Mouse (Mus musculus) liver, embryonic 12.5 days (tissue): Measurements from ENCODE around the gene Gm10271. TPM values are rescaled to one million over a fixed set of nuclear protein-coding genes. Genes with fewer than 3 reads are reported as not detected.

Source experiments
- ATAC-seq: fragments of 200-750 bp; cut with Nextera tagmentation; 2 replicates; pipeline ENCODE4 v1.8.0; 2017; ENCODE audit warnings: moderate number of reproducible peaks, mild to moderate bottlenecking, moderate library complexity
- H3K27ac ChIP-seq: fragments of 300-500 bp; sonication (generic); 2 replicates; pipeline ENCODE4 v1.5.1; 2016; ENCODE audit warnings: mild to moderate bottlenecking
- H3K27me3 ChIP-seq: fragments of 300-500 bp; sonication (generic); replicated peaks from 2 replicates; pipeline ENCODE4 v1.6.1; 2016; ENCODE audit warnings: mild to moderate bottlenecking, moderate library complexity
- H3K36me3 ChIP-seq: fragments of 300-500 bp; sonication (generic); 2 replicates; pipeline ENCODE4 v1.6.1; 2016; ENCODE audit warnings: mild to moderate bottlenecking, moderate library complexity
- H3K4me1 ChIP-seq: fragments of 300-500 bp; sonication (generic); 2 replicates; pipeline ENCODE4 v1.6.1; 2016
- H3K4me2 ChIP-seq: fragments of 300-500 bp; sonication (generic); 2 replicates; pipeline ENCODE4 v1.6.1; 2016; ENCODE audit warnings: mild to moderate bottlenecking, moderate library complexity
- H3K4me3 ChIP-seq: fragments of 300-500 bp; sonication (generic); 2 replicates; pipeline ENCODE4 v1.5.1; 2016; ENCODE audit warnings: mild to moderate bottlenecking, moderate library complexity
- H3K9ac ChIP-seq: fragments of 300-500 bp; sonication (generic); 2 replicates; pipeline ENCODE4 v1.6.1; 2016; ENCODE audit warnings: mild to moderate bottlenecking, moderate library complexity
- H3K9me3 ChIP-seq: fragments of 300-500 bp; sonication (generic); replicated peaks from 2 replicates; pipeline ENCODE4 v1.6.1; 2016; ENCODE audit warnings: mild to moderate bottlenecking, moderate library complexity
- WGBS: fragments of 180-500 bp; shearing (Covaris S2); methylation state at CpG from one replicate; pipeline ENCODE4 v1.1.7; 2016; ENCODE audit not compliant: insufficient replicate concordance; 5-methylcytosine and 5-hydroxymethylcytosine counted together
- polyA plus RNA-seq: library from polyadenylated mRNA; unstranded; fragments of >200 nt; fragmentation: Nextera tagmentation; extraction: Ambion mirVana; gene quantifications from 2 replicates; pipeline ENCODE4 v1.2.1, GENCODE M21; 2016

Gene Gm10271
- polyA plus RNA-seq = not detected in 2 replicates

DNA sequence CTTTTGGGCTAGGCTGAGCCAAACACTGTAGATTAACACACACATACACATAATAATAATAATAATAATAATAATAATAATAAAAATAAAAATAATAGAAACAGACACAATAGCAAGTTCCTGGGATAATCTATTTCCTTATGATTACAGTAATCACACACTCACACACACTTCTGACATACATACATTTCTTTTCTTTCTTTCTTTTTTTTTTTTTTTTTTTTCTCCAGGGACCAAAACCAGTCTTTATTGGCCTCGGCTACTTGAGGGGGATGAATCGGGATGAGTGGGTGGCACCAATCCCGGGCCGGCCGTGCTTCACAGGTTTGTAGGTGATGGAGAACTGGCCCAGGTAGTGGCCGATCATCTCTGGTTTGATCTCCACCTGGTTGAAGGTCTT, at the start of gene Gm10271:
Gene Gm10271, minus strand, starts transcription at position 101 of the 400 bp plus-strand sequence.
- no peak within 1 kb of the TSS for H3K4me3 ChIP-seq
- no peaks in the 10 kb centered on the region for H3K9me3 ChIP-seq
- H3K4me1 ChIP-seq = no peaks in the 10 kb centered on the region
- H3K9ac ChIP-seq = no peak within 1 kb of the TSS
- H3K27me3 ChIP-seq = no peaks in the 10 kb centered on the region
- H3K27ac ChIP-seq = no peak within 1 kb of the TSS
- no peak within 1 kb of the TSS for H3K4me2 ChIP-seq
- 81% methylated on average over 6 of the region's 6 CpGs for WGBS
- H3K36me3 ChIP-seq = no peaks in the 10 kb centered on the region
- ATAC-seq = no peak

DNA sequence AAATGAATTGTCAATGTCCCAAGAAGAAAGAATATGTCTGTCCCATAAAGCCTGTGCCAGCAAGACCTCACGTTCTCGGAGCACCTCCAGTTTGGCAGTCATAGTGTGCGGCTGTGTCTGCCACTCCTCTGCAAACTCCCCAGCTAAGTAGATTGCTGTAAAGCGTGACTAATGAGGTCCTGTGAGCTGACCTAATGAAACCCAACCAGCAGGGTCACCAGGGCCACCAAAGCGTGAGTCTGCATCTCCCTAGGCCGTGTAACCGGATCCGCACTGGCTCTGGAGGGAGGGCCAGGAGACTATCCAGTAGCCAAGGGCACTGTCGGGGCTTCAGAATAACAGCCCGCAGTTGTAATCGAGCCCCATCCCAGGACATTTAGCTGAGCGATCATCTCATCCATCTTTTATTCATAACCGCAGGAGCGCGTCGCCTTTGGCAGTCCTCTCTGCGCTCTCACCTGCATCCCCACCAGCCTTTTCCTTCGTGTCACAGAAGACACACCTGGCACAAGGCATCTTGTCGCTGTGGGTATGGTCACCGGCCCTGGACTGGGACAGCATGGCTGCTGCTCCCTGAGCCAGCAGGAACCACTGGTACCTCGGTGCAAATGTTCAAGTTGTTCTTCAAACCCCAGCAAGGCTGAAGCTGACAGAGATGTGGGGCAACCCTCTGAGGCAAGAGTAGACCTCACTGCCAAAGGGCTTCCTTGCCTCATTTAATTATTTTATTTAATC, 48.8 kb upstream of the Gm10271 start:
- Histone ChIP-seq H3K9ac (no peak overlapping the region), H3K4me1 (no peaks in the 10 kb centered on the region), H3K9me3 (peaks cover 8% of the 10 kb centered on the region), H3K27me3 (peaks cover 47% of the 10 kb centered on the region), H3K27ac (no peak overlapping the region), H3K4me3 (no peak overlapping the region), H3K36me3 (no peaks in the 10 kb centered on the region), H3K4me2 (no peak overlapping the region)
- no peak for ATAC-seq
- 47% methylated on average over 21 of the region's 21 CpGs for WGBS

DNA sequence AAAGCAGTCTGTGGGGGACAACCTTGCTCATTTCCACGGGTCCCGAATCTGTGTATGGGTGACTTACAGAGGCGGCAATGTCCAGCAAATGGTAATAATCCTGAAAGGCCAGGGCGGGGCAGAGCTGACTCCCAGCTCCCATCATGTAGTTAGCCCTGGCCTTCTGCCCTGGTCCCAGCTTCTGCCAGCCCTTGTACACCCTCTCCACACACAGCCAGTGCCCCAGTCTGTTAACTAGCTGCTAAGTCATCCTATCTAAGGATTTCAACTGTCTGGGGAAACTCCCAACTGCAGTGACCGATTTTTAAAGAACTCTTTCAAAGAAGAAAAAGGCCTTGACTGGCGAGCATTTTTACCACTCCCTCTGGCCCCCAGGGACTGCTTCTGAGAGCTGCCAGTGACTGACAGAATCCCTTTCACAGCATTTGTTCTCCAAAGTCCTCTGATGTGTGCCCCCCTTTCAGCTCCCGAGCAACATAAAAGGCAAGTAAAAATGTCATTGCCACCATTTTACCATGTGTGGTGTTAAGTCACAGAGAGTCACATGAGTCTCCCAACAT, 46.0 kb upstream of the Gm10271 start:
- Histone ChIP-seq H3K27me3 (peaks cover 21% of the 10 kb centered on the region), H3K4me3 (no peak overlapping the region), H3K36me3 (no peaks in the 10 kb centered on the region), H3K4me1 (no peaks in the 10 kb centered on the region), H3K9ac (no peak overlapping the region), H3K9me3 (peaks cover 8% of the 10 kb centered on the region), H3K27ac (no peak overlapping the region), H3K4me2 (no peak overlapping the region)
- 67% methylated on average over 7 of the region's 7 CpGs for WGBS
- ATAC-seq = no peak

DNA sequence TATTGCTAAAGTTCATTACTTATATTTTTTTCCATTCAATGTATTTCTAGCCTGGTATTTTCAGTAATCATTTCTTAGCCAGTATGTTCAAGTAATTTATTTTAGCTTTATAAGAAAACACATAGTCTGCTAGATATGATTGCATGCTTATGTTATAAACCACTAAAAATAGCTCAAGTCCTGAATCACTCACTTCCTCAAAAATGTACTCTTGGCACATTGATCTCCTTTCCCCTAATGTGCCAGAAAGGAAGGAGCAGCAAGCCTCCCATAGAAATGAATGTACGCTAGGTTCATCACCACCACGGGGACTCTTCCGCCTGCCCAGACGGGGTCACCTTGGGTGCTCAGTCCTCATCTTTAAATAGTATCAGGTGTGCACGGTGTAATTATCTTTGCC, 42.2 kb upstream of the Gm10271 start:
- Histone ChIP-seq H3K4me1 (no peaks in the 10 kb centered on the region), H3K27me3 (no peaks in the 10 kb centered on the region), H3K27ac (no peak overlapping the region), H3K9ac (no peak overlapping the region), H3K36me3 (no peaks in the 10 kb centered on the region), H3K4me2 (no peak overlapping the region), H3K9me3 (peaks cover 8% of the 10 kb centered on the region), H3K4me3 (no peak overlapping the region)
- 86% methylated on average over 5 of the region's 5 CpGs for WGBS
- ATAC-seq = no peak

DNA sequence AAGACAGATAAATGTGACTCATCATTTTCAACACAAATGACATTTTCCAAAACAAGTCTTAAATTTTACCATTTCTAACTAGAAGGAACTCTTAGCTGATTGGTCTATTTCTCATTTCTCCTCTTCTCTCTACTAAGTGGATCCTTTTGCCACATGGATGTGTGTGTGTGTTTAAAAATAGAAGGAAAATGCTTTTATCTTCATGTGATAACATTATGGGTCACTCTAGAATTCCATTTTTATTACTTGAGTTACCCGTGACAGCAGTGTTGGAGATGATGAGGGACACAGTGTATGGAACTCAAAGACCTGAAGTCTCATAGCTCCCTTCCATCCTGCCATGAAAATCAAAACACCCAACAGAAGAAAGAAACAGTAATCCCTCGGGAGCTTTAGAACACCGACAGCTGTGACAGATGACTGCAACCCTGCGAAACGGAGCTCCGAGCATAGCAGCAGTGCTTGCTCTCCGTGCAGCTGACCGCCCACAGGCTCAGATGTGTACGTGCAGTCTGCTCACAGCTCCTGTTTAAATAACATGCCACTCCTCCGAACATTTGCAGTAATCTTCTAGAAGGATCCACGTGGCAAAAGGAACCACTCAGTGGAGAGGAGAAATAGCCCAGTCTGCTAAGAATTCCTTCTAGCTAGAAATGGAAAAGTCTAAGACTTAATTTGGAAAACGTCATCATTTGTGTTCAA, 41.4 kb upstream of the Gm10271 start:
- Histone ChIP-seq H3K9ac (no peak overlapping the region), H3K27ac (no peak overlapping the region), H3K4me2 (no peak overlapping the region), H3K27me3 (no peaks in the 10 kb centered on the region), H3K36me3 (no peaks in the 10 kb centered on the region), H3K9me3 (peaks cover 8% of the 10 kb centered on the region), H3K4me1 (no peaks in the 10 kb centered on the region), H3K4me3 (no peak overlapping the region)
- 61% methylated on average over 12 of the region's 12 CpGs for WGBS
- ATAC-seq = no peak

DNA sequence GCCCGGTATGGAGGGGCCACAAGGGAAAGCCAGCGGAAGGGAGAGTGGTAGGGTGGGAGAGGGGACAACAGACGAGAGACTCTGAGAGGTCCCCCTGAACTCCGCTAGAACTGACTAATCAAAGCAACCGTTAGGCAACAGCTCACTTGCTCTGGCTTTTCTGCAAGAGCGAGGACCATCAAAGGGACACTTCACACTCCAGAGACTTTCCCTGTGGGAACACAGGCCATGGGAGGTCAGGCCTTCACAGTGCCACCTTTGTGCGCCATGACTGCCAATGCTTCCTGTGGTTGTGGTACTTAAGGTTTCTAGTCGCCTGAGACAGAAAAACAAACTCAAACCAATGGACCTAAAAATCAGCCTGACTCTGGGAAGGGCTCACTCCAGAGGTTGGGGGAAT, 38.6 kb upstream of the Gm10271 start:
- H3K9me3 ChIP-seq = no peaks in the 10 kb centered on the region
- H3K4me1 ChIP-seq = no peaks in the 10 kb centered on the region
- 57% methylated on average over 8 of the region's 8 CpGs for whole genome bisulfite sequencing
- no peak overlapping the region for H3K9ac ChIP-seq
- ATAC-seq = no peak
- no peaks in the 10 kb centered on the region for H3K27me3 ChIP-seq
- H3K4me2 ChIP-seq = no peak overlapping the region
- H3K27ac ChIP-seq = no peak overlapping the region
- no peak overlapping the region for H3K4me3 ChIP-seq
- H3K36me3 ChIP-seq = no peaks in the 10 kb centered on the region

DNA sequence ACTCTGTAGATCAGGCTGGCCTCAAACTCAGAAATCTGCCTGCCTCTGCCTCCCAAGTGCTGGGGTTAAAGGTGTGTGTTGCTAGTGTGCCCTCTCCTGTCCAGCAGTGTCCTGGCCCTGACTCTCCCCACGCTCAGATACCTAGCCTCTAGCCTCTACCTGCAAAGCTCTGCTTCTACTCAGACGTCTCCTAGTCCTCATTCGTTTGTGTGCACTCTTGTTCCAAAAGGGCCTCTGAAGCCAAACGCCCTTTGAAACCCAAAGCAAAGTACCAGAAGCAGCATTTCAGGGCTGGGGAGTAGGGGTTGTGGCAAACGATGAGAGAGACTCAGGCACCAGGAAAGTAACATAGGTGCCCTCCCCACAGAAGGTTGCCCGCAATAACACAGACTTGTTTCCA, 37.3 kb upstream of the Gm10271 start:
- Histone ChIP-seq H3K4me1 (no peaks in the 10 kb centered on the region), H3K9ac (no peak overlapping the region), H3K36me3 (no peaks in the 10 kb centered on the region), H3K4me3 (no peak overlapping the region), H3K4me2 (no peak overlapping the region), H3K27me3 (peaks cover 3% of the 10 kb centered on the region; the same call in 1 of the 2 replicates), H3K27ac (no peak overlapping the region), H3K9me3 (no peaks in the 10 kb centered on the region)
- ATAC-seq = no peak
- 66% methylated on average over 6 of the region's 6 CpGs for WGBS

DNA sequence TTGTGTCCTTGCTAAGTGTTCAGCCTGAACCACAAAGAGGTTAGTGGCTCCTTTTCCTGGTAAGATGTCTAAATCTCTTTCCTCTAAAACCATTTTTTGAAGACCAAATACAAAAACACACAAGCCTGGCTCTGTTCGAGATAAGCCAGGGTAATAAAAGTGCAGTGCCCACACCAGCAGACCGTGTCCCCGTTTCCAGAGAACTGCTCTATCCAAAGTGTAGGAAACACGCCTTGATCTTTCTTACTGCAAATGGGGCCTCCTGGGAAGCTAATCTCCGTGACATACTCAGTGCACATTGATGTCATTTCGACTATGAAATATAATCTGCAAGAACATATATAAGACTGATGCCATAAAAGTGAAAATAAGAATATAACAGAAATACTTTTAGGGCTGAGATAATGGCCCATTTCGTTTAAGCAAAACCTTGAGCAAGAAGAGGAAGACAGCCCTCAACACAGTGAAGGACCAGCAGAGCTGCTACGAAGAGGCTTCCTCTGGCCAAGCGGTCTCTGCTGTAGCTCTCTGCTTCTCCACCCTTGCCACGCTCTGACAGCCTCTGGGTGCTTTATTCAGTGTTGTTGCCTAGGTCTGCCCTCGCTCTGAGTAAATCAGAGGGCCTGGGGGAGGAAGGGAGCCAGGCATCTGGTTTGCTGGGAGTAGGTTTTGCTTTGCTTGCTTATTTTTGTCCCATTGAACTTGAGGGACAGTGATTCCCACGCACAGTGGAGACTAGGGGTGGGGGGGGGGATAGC, 33.5 kb upstream of the Gm10271 start:
- peaks cover 5% of the 10 kb centered on the region; the same call in 1 of the 2 replicates for H3K27me3 ChIP-seq

DNA sequence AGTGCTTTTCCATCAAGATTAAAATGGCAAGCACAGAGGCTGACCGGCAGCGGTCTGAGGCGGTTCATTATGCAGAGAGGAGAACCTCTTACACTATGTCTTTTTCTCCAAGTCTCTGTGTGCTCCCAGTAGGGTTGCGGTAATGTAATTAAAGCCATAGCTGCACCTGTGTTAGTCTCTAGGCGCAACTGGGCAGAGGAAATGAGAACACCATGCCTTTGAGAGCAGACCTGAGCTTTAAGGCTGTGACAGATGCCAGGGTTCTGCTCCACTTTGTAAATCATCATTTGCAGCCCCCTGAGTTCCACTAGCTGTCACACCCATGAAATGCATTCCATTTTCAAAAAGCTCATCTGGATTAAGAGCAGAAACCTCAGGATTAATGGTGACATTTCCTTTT, 32.3 kb upstream of the Gm10271 start:
- 73% methylated on average over 5 of the region's 5 CpGs for WGBS
- Histone ChIP-seq H3K4me2 (no peak overlapping the region), H3K9me3 (no peaks in the 10 kb centered on the region), H3K4me1 (no peaks in the 10 kb centered on the region), H3K4me3 (no peak overlapping the region), H3K27ac (no peak overlapping the region), H3K9ac (no peak overlapping the region), H3K36me3 (no peaks in the 10 kb centered on the region), H3K27me3 (peaks cover 5% of the 10 kb centered on the region; the same call in 1 of the 2 replicates)
- no peak for ATAC-seq

More for the DNA sequence above, 33.5 kb upstream of the Gm10271 start:
- no peak for ATAC-seq
- no peak overlapping the region for H3K27ac ChIP-seq
- H3K9ac ChIP-seq = no peak overlapping the region
- WGBS = 60% methylated on average over 12 of the region's 12 CpGs
- no peaks in the 10 kb centered on the region for H3K9me3 ChIP-seq
- no peak overlapping the region for H3K4me2 ChIP-seq
- no peaks in the 10 kb centered on the region for H3K4me1 ChIP-seq
- no peaks in the 10 kb centered on the region for H3K36me3 ChIP-seq
- no peak overlapping the region for H3K4me3 ChIP-seq

DNA sequence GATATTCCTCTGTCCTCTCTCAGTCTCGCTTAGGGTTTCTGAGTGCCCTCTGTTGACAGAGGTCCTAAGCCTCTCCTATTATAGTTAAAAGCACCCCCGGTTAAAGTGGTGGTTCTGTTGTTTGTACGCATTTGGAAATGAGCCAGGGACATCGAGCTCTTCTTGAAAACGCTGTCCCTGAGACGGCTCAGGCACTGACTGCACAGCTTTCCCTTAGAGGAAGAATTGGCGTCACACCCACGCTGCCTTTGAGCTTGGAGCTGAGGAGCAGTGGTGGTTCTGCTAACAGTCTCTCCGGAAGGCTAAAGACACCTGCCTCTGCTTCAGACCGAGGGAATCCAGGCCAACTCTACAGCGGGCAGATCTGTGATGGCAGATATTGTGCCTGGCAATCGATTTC, 28.6 kb upstream of the Gm10271 start:
- 62% methylated on average over 12 of the region's 12 CpGs for WGBS
- H3K27me3 ChIP-seq = peaks cover 5% of the 10 kb centered on the region; the same call in 1 of the 2 replicates
- no peak overlapping the region for H3K27ac ChIP-seq
- H3K4me2 ChIP-seq = no peak overlapping the region
- H3K36me3 ChIP-seq = no peaks in the 10 kb centered on the region
- no peak overlapping the region for H3K4me3 ChIP-seq
- H3K9ac ChIP-seq = no peak overlapping the region
- H3K9me3 ChIP-seq = no peaks in the 10 kb centered on the region
- no peak for ATAC-seq
- peaks cover 5% of the 10 kb centered on the region for H3K4me1 ChIP-seq

DNA sequence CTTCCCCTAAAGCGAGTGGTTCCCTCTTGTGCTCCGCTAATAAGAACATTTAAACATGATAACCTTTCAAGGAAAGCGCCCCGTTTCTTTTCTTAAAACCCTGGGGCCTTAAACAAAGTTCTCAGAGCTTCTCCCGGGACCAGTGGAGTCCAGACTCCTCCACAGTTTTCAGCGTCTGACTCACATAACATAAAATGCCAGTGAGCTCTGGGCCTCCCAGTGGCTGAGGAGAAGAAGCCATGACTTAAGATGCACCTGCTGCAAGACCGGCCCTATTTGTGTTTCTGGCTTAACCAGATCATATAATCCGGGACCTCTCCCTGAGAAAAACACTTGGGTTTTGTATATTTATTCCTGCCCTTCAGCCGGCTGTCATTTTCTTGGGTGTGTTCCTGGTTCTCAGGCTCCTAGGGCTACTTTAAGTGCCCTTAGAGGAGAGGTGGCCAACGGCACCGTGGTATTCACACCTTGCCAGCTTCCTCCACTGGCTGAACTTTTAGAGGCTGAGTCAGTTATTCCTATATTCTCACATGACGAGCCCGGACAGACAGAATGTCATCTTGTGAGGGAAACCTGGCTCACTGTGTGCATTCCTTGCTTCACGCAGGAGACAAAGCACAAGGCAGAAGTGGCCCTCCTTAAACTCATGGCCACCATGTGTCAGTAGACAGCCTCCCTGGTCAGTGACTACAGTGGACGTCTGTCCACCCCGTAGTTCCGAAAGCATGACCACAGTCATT, 26.5 kb upstream of the Gm10271 start:
- Histone ChIP-seq H3K4me2 (no peak overlapping the region), H3K9me3 (no peaks in the 10 kb centered on the region), H3K36me3 (no peaks in the 10 kb centered on the region), H3K4me3 (no peak overlapping the region), H3K27me3 (no peaks in the 10 kb centered on the region), H3K27ac (no peak overlapping the region), H3K4me1 (peaks cover 6% of the 10 kb centered on the region), H3K9ac (no peak overlapping the region)
- WGBS = 73% methylated on average over 17 of the region's 17 CpGs
- ATAC-seq = no peak
